Mouse (Mus musculus) liver, embryonic 14.5 days (tissue): ENCODE data around the gene Acbd6. TPM values are rescaled to one million over a fixed set of nuclear protein-coding genes. Genes with fewer than 3 reads are reported as not detected.

ENCODE experiments used
- ATAC-seq: fragments of 200-750 bp; cut with Nextera tagmentation; 2 replicates; pipeline ENCODE4 v1.8.0; 2017; ENCODE audit warnings: moderate number of reproducible peaks, mild to moderate bottlenecking, moderate library complexity; ENCODE audit not compliant: insufficient read depth
- DNase-seq, 3 experiments: peaks; one replicate each; pipeline ENCODE4 v3.0.0-alpha.2; 2012 to 2013; ENCODE audit warnings: low read depth in 3 of 3, low spot score in 3 of 3
- H3K27ac ChIP-seq: fragments of 300-500 bp; sonication (generic); 2 replicates; pipeline ENCODE4 v1.5.1; 2014; ENCODE audit warnings: moderate library complexity, mild to moderate bottlenecking, control low read depth, inconsistent platforms
- H3K27me3 ChIP-seq: fragments of 300-500 bp; sonication (generic); 2 replicates; pipeline ENCODE4 v1.6.1; 2014; ENCODE audit warnings: mild to moderate bottlenecking, low read length, moderate library complexity; ENCODE audit not compliant: control insufficient read depth, insufficient read depth
- H3K36me3 ChIP-seq: fragments of 300-500 bp; sonication (generic); replicated peaks from 2 replicates; pipeline ENCODE4 v1.6.1; 2014; ENCODE audit warnings: low read depth; ENCODE audit not compliant: control insufficient read depth, insufficient read depth
- H3K4me1 ChIP-seq, 2 experiments: fragments of 200-500 bp in 1 of 2; fragments of 300-500 bp in 1 of 2; sonication (generic) in 1 of 2; replicated peaks; 2 replicates each; pipeline ENCODE4 v1.6.1; 2012 to 2014; ENCODE audit warnings: antibody characterized with exemption in 1 of 2, inconsistent platforms in 1 of 2, low read length in 1 of 2; ENCODE audit not compliant: control insufficient read depth in 2 of 2, insufficient read depth in 2 of 2
- H3K4me2 ChIP-seq: fragments of 300-500 bp; sonication (generic); 2 replicates; pipeline ENCODE4 v1.6.1; 2014; ENCODE audit warnings: low read depth, mild to moderate bottlenecking, control low read depth, moderate library complexity
- H3K4me3 ChIP-seq, 2 experiments: fragments of 200-500 bp in 1 of 2; fragments of 300-500 bp in 1 of 2; sonication (generic) in 1 of 2; 2 replicates each; pipeline ENCODE4 v1.5.1; 2012 to 2014; ENCODE audit warnings: low read depth in 2 of 2, low read length in 2 of 2, mild to moderate bottlenecking in 2 of 2, control low read depth in 1 of 2, inconsistent platforms in 1 of 2, moderate library complexity in 1 of 2; ENCODE audit not compliant: insufficient read depth in 1 of 2
- H3K9ac ChIP-seq: fragments of 300-500 bp; sonication (generic); replicated peaks from 2 replicates; pipeline ENCODE4 v1.6.1; 2014; ENCODE audit warnings: mild to moderate bottlenecking, control low read depth, moderate library complexity
- H3K9me3 ChIP-seq: fragments of 300-500 bp; sonication (generic); 2 replicates; pipeline ENCODE4 v1.6.1; 2016; ENCODE audit warnings: low read length, mixed read lengths; ENCODE audit not compliant: control insufficient read depth
- CTCF ChIP-seq: IDR thresholded peaks from 2 replicates; pipeline ENCODE4 v1.5.1; 2016; ENCODE audit warnings: antibody characterized with exemption, low read depth, control low read depth
- EP300 ChIP-seq: IDR thresholded peaks from 2 replicates; pipeline ENCODE4 v1.6.1; 2016; ENCODE audit warnings: antibody characterized with exemption, low read depth
- WGBS: fragments of 180-500 bp; shearing (Covaris S2); extraction: QIAGEN DNeasy Blood & Tissue Kit; methylation state at CpG from one replicate; pipeline ENCODE4 v1.1.7; 2014; ENCODE audit not compliant: insufficient replicate concordance; 5-methylcytosine and 5-hydroxymethylcytosine counted together
- polyA plus RNA-seq, 2 experiments: library from polyadenylated mRNA; depleted of rRNA in 1 of 2; stranded (reverse) in 1 of 2; unstranded in 1 of 2; fragments of >200 nt; fragmentation: Nextera tagmentation in 1 of 2; extraction: Ambion mirVana in 1 of 2; gene quantifications; 2 replicates each; pipeline versions ENCODE4 v1.2.1 to v1.2.3; 2012 to 2014

Gene Acbd6
- polyA plus RNA-seq, 2 experiments = 36.6 to 40.0 TPM

GRCm38 (mm10) chr1:155689558-155689957 lies 131.6 kb downstream of the Acbd6 start:
- no peak for DNase-seq
- no peak for ATAC-seq
- TF ChIP-seq CTCF (no peak), EP300 (no peak)
- Histone ChIP-seq H3K9ac (no peak overlapping the region), H3K4me1 (no peaks in the 10 kb centered on the region), H3K4me3 (no peak overlapping the region), H3K9me3 (no peaks in the 10 kb centered on the region), H3K4me2 (no peak overlapping the region), H3K36me3 (no peaks in the 10 kb centered on the region), H3K27me3 (no peaks in the 10 kb centered on the region), H3K27ac (no peak overlapping the region)
- 80% methylated on average over 5 of the region's 5 CpGs for WGBS

GRCm38 (mm10) chr1:155692230-155692629 lies 134.3 kb downstream of the Acbd6 start:
- no peaks in the 10 kb centered on the region for H3K9me3 ChIP-seq
- no peak overlapping the region for H3K4me2 ChIP-seq
- H3K4me1 ChIP-seq = no peaks in the 10 kb centered on the region
- H3K36me3 ChIP-seq = no peaks in the 10 kb centered on the region
- H3K4me3 ChIP-seq = no peak overlapping the region
- WGBS = 72% methylated on average over 6 of the region's 6 CpGs
- no peaks in the 10 kb centered on the region for H3K27me3 ChIP-seq
- DNase-seq (no peak), ATAC-seq (no peak)
- TF ChIP-seq CTCF (no peak), EP300 (no peak)
- H3K27ac ChIP-seq = no peak overlapping the region
- no peak overlapping the region for H3K9ac ChIP-seq

- no peaks in the 10 kb centered on the region for H3K27me3 ChIP-seq
- H3K36me3 ChIP-seq = no peaks in the 10 kb centered on the region
- no peak overlapping the region for H3K27ac ChIP-seq
- H3K4me2 ChIP-seq = no peak overlapping the region
- H3K4me1 ChIP-seq = no peaks in the 10 kb centered on the region
- no peak overlapping the region for H3K9ac ChIP-seq
- no peaks in the 10 kb centered on the region for H3K9me3 ChIP-seq
- H3K4me3 ChIP-seq = no peak overlapping the region
- DNase-seq = no peak
- ATAC-seq = no peak
- 81% methylated on average over 11 of the region's 11 CpGs for WGBS
- TF ChIP-seq CTCF (no peak), EP300 (no peak)
Observed at GRCm38 (mm10) chr1:155693026-155693425, 135.1 kb downstream of the Acbd6 start.

GRCm38 (mm10) chr1:155693443-155693842 lies 135.5 kb downstream of the Acbd6 start:
- no peak for DNase-seq
- Histone ChIP-seq H3K4me3 (no peak overlapping the region), H3K27me3 (no peaks in the 10 kb centered on the region), H3K27ac (no peak overlapping the region), H3K4me2 (no peak overlapping the region), H3K4me1 (no peaks in the 10 kb centered on the region), H3K9me3 (no peaks in the 10 kb centered on the region), H3K9ac (no peak overlapping the region), H3K36me3 (no peaks in the 10 kb centered on the region)
- ATAC-seq = no peak
- TF ChIP-seq CTCF (no peak), EP300 (no peak)
- WGBS = 71% methylated on average over 5 of the region's 5 CpGs

- DNase-seq (no peak), ATAC-seq (no peak)
- Histone ChIP-seq H3K27me3 (no peaks in the 10 kb centered on the region), H3K9me3 (no peaks in the 10 kb centered on the region), H3K4me2 (no peak overlapping the region), H3K27ac (no peak overlapping the region), H3K4me3 (no peak overlapping the region), H3K36me3 (no peaks in the 10 kb centered on the region), H3K4me1 (no peaks in the 10 kb centered on the region), H3K9ac (no peak overlapping the region)
- TF ChIP-seq EP300 = no peak
- no peak for TF ChIP-seq CTCF
- 59% methylated on average over 17 of the region's 17 CpGs for WGBS
Observed at GRCm38 (mm10) chr1:155698373-155699159, 140.6 kb downstream of the Acbd6 start.
